Mouse (Mus musculus) large intestine, adult 2 months (tissue): ENCODE measurements around the gene Oit3. TPM values are rescaled to one million over a fixed set of nuclear protein-coding genes. Genes with fewer than 3 reads are reported as not detected.
A peak's percentile ranks its signal among the peaks of the same experiment; 100 is the strongest.

Source experiments
- DNase-seq: peaks from one replicate; pipeline ENCODE4 v3.0.0-alpha.2; 2012; ENCODE audit warnings: low read depth, low spot score
- WGBS: fragments of 180-500 bp; shearing (Covaris S2); methylation state at CpG from one replicate; pipeline ENCODE4 v1.1.7; 2018; 5-methylcytosine and 5-hydroxymethylcytosine counted together
- polyA plus RNA-seq: library from polyadenylated mRNA; depleted of rRNA; stranded (reverse); fragments of >200 nt; gene quantifications from 2 replicates; pipeline ENCODE4 v1.2.3, GENCODE M21; 2012; rRNA removed

Gene Oit3
- 0.29 and 0.30 TPM in 2 replicates for polyA plus RNA-seq

DNA sequence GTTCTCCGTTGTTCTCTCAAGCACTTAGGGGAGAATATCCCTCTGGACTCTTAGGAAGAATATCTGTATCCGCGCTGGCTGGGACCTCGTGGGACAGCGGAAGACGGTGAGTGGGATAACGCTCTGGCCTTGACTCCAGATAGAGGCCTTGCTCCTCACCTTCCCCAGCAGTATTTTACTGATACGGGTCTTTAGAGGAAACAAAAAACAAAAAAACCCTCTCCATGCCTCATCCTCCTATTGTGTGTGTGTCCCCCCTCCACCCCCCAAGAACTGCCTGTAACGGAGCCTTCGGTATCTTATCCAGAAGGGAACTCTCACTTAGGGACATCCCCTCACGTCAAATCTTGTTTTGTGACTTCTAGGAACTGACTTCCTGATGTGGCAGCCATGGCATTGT lies at the start of gene Oit3:
Gene Oit3 (minus strand): TSS at position 44 of the 400 bp plus-strand sequence.
- no peak for DNase-seq
- 84% methylated on average over 11 of the region's 11 CpGs for WGBS

GRCm38 (mm10) chr10:59490920-59491319 lies 49.3 kb upstream of the Oit3 start:
- DNase-seq, result no peak
- 88% methylated on average over 8 of the region's 8 CpGs for WGBS

DNA sequence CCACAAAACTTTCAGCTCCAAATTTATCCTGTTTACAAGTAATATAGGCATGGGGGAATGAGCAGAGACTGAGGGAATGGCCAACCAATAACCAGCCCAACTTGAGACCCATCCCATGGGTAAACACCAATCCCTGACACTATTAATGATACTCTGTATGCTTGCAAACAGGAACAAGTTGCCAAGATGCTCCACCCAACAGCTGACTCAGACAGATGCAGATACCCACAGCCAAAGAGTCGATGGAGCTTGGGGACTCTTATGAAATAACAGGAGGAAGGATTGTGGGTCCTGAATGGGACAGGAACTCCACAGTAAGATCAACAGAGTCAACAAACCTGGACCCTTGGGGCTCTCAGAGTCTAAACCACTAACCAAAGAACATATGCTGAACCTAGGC lies 47.8 kb upstream of the Oit3 start:
- WGBS, result 69% methylated on average over 1 of the region's 1 CpGs
- no peak for DNase-seq

GRCm38 (mm10) chr10:59487351-59487750 lies 45.8 kb upstream of the Oit3 start:
- 92% methylated on average over 2 of the region's 2 CpGs for WGBS

DNA sequence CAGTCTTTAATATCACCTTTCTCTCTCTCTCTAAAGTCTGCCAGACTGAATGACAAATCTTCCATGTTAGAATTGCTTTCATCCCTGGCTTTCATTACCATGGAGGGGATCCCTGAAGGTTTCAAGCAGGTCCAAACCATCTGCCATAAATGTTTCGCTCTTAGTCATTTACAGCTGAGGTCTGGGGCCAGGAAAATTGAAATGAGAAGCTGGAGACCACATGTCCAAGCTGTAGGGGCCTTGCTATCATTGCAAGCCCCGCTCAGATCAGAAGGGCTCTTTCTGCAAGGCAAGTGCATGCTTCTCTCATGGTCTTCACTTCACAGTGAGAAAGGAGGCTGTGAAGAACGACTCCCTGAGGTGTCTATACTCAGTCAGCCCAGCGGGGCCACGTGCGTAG lies 42.7 kb upstream of the Oit3 start:
- DNase-seq, result no peak
- WGBS, result 85% methylated on average over 6 of the region's 6 CpGs

More at GRCm38 (mm10) chr10:59487351-59487750, 45.8 kb upstream of the Oit3 start:
- DNase-seq, result no peak

GRCm38 (mm10) chr10:59481381-59481780 lies 39.8 kb upstream of the Oit3 start:
- no peak for DNase-seq
- 93% methylated on average over 5 of the region's 5 CpGs for WGBS

GRCm38 (mm10) chr10:59470451-59470850 lies 28.9 kb upstream of the Oit3 start:
- WGBS, result 73% methylated on average over 5 of the region's 5 CpGs
- DNase-seq, result no peak

- no peak for DNase-seq
- 87% methylated on average over 12 of the region's 12 CpGs for WGBS
Observed at GRCm38 (mm10) chr10:59467297-59467696, 25.7 kb upstream of the Oit3 start.

DNA sequence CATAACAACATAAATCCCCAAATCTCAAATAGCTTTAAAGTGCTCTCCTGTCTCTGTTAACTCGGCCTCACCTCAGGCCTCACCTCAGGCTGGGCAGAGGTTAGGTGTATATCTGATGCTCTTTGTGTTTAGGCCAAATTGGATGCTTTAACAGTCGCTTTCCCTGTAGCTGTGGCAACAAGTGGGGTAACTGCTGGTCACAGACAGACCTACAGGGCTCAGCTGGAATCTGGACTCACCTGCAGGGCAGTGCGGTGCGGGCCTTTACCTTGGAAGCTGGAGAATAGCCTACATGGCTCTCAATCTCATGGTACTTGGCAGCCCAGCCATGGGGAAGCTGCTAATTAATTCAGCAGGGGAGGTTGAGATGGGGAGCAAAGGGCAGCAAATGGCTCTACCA lies 25.0 kb upstream of the Oit3 start:
- WGBS, result 92% methylated on average over 4 of the region's 4 CpGs
- no peak for DNase-seq

DNA sequence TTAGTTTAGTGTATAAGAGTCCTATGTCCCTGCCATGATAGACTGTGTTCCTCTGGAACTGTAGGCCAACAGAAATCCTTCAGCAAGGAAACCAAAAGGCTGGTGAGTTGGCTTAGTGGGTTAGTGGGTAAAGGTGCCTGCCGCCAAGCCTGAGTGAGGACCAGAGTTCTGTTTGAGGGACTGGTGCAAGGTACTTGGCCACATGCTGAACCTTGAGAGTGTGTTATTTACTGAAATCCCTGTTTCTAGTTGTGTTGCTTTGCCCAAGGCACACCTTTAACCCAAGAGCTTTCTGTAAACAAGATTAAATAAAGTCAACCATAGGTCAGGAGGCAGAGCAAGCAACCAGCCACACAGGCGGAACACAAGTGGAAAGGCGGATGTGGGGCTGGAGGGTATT lies 24.0 kb upstream of the Oit3 start:
- 85% methylated on average over 3 of the region's 3 CpGs for WGBS
- no peak for DNase-seq

DNA sequence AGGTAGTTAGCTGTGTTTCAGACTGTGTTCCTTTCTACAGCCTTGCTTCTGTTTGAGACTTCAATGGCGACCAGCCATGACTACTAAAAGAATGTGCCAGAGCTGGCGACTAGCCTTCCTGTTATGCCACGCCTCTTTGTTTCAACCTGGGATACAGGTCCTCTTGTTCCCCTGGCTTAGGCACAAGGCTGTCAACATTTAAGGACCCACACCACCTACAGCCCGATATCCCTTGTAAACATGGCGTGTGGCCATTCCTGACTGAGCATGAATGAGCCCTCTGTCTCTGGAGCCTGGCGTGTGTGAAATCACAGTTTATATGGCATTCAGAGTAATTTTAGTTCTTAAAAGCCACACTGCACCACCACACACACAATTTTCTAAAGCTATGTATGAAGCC lies 20.7 kb upstream of the Oit3 start:
- no peak for DNase-seq
- 71% methylated on average over 6 of the region's 6 CpGs for WGBS

DNA sequence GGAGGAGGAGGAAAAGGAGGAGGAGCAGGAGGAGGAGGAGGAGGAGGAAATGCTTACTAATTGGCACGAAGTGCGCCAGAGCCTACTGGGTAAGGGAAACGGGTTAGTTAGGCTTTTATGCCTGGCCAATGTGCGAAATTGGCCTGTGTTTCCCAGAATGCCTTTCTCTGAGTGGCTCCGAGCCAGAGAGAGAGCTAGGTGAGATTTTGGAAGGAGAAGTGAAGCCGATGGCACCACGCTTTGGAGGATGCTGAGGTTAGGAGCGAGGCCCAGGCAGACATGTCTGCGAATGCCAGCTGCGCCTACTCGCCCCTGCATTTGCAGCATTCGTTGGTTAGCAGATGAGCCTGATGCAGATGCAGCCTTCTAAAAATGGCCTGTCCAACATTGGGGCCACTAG lies 18.2 kb upstream of the Oit3 start:
- WGBS, result 88% methylated on average over 12 of the region's 12 CpGs
- DNase-seq, result no peak

DNA sequence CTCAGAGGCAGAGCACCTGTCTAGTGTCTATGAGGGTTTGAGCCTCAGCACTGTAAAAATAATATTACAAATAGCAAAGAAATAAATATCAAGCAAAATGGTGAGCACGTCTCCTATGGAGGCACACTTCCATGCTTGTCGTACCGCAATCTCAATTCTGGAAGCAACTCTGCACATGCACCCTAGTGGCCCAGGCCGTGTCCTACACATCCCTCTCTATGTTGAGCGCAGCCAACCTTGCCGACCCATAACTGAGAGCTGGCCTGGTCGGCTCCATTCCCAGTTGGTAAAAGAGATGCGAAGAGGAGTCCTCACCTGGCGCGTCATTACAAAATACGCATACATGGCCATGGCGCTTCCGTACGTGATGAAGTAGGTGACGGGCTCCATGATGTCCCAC lies 13.1 kb upstream of the Oit3 start:
- WGBS, result 97% methylated on average over 15 of the region's 15 CpGs
- DNase-seq, result no peak

GRCm38 (mm10) chr10:59451839-59452238 lies 10.3 kb upstream of the Oit3 start:
- WGBS, result 55% methylated on average over 5 of the region's 5 CpGs
- peak; percentile 32 for DNase-seq

- WGBS, result 84% methylated on average over 9 of the region's 9 CpGs
- DNase-seq, result no peak
Observed at GRCm38 (mm10) chr10:59447546-59447945, 6.0 kb upstream of the Oit3 start.

GRCm38 (mm10) chr10:59446911-59447437 lies 5.4 kb upstream of the Oit3 start:
- 93% methylated on average over 10 of the region's 10 CpGs for WGBS

DNA sequence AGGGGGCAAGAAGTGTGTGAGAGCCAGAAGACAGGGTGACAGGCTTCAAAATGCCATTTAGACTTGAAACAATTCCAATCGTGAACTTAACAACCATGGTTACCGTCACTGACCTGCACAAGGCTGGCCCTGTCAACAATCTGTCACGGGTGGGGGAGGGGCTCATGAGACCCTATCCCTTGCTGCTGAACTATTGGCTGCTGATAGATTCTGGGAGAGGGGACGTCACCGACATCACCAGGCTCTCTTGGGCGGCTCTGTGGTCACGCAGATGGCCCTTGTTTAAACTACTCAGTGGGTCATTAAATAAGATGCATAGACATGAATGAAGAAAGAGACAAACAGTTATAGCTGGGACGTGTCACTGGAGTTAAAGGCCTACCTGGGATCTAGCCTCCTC lies 3.1 kb upstream of the Oit3 start:
- 58% methylated on average over 8 of the region's 8 CpGs for WGBS
- no peak for DNase-seq

More at GRCm38 (mm10) chr10:59446911-59447437, 5.4 kb upstream of the Oit3 start:
- DNase-seq, result no peak

- WGBS, result 78% methylated on average over 3 of the region's 3 CpGs
- DNase-seq, result no peak
Observed at GRCm38 (mm10) chr10:59444106-59444505, 2.5 kb upstream of the Oit3 start.

GRCm38 (mm10) chr10:59443212-59443611 lies 1.6 kb upstream of the Oit3 start:
- no peak for DNase-seq
- 18% methylated on average over 7 of the region's 7 CpGs for WGBS

- DNase-seq, result no peak
- 64% methylated on average over 6 of the region's 6 CpGs for WGBS
Observed at GRCm38 (mm10) chr10:59440177-59440576, 1.4 kb downstream of the Oit3 start.

- WGBS, result 28% methylated on average over 5 of the region's 5 CpGs
Observed at GRCm38 (mm10) chr10:59439508-59439931, 2.1 kb downstream of the Oit3 start.

GRCm38 (mm10) chr10:59438651-59439050 lies 2.9 kb downstream of the Oit3 start:
- WGBS, result 93% methylated on average over 12 of the region's 12 CpGs
- DNase-seq, result no peak

More at GRCm38 (mm10) chr10:59439508-59439931, 2.1 kb downstream of the Oit3 start:
- no peak for DNase-seq
